Mouse (Mus musculus) layer of hippocampus, adult 11-12 months (tissue): ENCODE measurements around the gene Ppcs.

ENCODE experiments used
- DNase-seq: peaks from one replicate; pipeline ENCODE4 v3.0.0; 2022; ENCODE audit warnings: low spot score

Ppcs gene

GRCm38 (mm10) chr4:119422294-119422964 is at the start of gene Ppcs, which contains the start of gene Zmynd12:
Gene Ppcs, minus strand, starts transcription at chr4:119422420.
Gene Zmynd12, plus strand, starts transcription at chr4:119422814.
- peak; percentile 83 for DNase-seq

- DNase-seq, result peak; percentile 49
Observed at GRCm38 (mm10) chr4:119467720-119468380, 45.6 kb upstream of the Ppcs start.

GRCm38 (mm10) chr4:119465841-119466240 is 43.6 kb upstream of the Ppcs start:
- DNase-seq, result no peak

- no peak for DNase-seq
Observed at GRCm38 (mm10) chr4:119463756-119464419, 41.7 kb upstream of the Ppcs start.

GRCm38 (mm10) chr4:119462858-119463755 is 40.9 kb upstream of the Ppcs start:
- DNase-seq, result no peak

- no peak for DNase-seq
Observed at GRCm38 (mm10) chr4:119462457-119462856, 40.2 kb upstream of the Ppcs start.

GRCm38 (mm10) chr4:119460728-119461141 is 38.5 kb upstream of the Ppcs start:
- peak; percentile 90 for DNase-seq

GRCm38 (mm10) chr4:119460296-119460695 is 38.1 kb upstream of the Ppcs start:
- peak; percentile 51 for DNase-seq

GRCm38 (mm10) chr4:119453533-119453932 is 31.3 kb upstream of the Ppcs start:
- no peak for DNase-seq

- no peak for DNase-seq
Observed at GRCm38 (mm10) chr4:119453128-119453527, 30.9 kb upstream of the Ppcs start.

GRCm38 (mm10) chr4:119450436-119450835 is 28.2 kb upstream of the Ppcs start:
- no peak for DNase-seq

GRCm38 (mm10) chr4:119447786-119448185 is 25.6 kb upstream of the Ppcs start:
- DNase-seq, result no peak

GRCm38 (mm10) chr4:119447261-119447660 is 25.0 kb upstream of the Ppcs start:
- DNase-seq, result no peak

- no peak for DNase-seq
Observed at GRCm38 (mm10) chr4:119442539-119442938, 20.3 kb upstream of the Ppcs start.

- no peak for DNase-seq
Observed at GRCm38 (mm10) chr4:119441836-119442235, 19.6 kb upstream of the Ppcs start.

GRCm38 (mm10) chr4:119437936-119438335 is 15.7 kb upstream of the Ppcs start:
- DNase-seq, result no peak

- peak; percentile 45 for DNase-seq
Observed at GRCm38 (mm10) chr4:119430678-119431077, 8.5 kb upstream of the Ppcs start.

- no peak for DNase-seq
Observed at GRCm38 (mm10) chr4:119427680-119428079, 5.5 kb upstream of the Ppcs start.

GRCm38 (mm10) chr4:119425601-119426000 is 3.4 kb upstream of the Ppcs start:
- DNase-seq, result no peak

- DNase-seq, result no peak
Observed at GRCm38 (mm10) chr4:119425077-119425476, 2.9 kb upstream of the Ppcs start.

GRCm38 (mm10) chr4:119421921-119422293 is 313 bp downstream of the Ppcs start:
- DNase-seq, result peak; percentile 21

- no peak for DNase-seq
Observed at GRCm38 (mm10) chr4:119421191-119421590, 1.0 kb downstream of the Ppcs start.
